ENCODE assay signal across 8 mouse cellular contexts in genomic region chr14:34823136-34823535, GRCm38 (mm10). TPM values are rescaled to one million over a fixed set of nuclear protein-coding genes. Genes with fewer than 3 reads are reported as not detected.
DNase-seq lines count a peak whose midpoint lies in the region; ATAC-seq and TF ChIP-seq lines count a peak whose summit lies in the region.

No protein-coding gene starts in this region.

- DNase-seq in heart, adult 9 months (ENCODE audit: low spot score in 2 of 2): no peak
- DNase-seq in embryo, embryonic 9.5 days (ENCODE audit: extremely low spot score): peak; percentile 77
- peak; percentile 49 for DNase-seq in layer of hippocampus, adult 9-10 months (ENCODE audit: low spot score)
- DNase-seq in midbrain, embryonic 10.5 days (ENCODE audit: low spot score): peak; percentile 78
- peak; percentile 46 for DNase-seq in stomach, postnatal 0 days (ENCODE audit: low spot score)
- DNase-seq in natural killer cell, adult 2 months (ENCODE audit: low spot score in 2 of 2): no peak

- peak; percentile 71 for TF ChIP-seq CTCF in stomach, postnatal 0 days (IDR thresholded peaks at IDR 0.05; ENCODE audit: low read depth)

- peak overlapping the region; percentile 11 to 22; a peak in 3 of 4 replicates for H3K4me3 ChIP-seq in heart, embryonic 14.5 days (ENCODE audit: control insufficient read depth in 1 of 2, insufficient read depth in 1 of 2, low read depth in 1 of 2, low read length in 2 of 2)
- H3K4me3 ChIP-seq in hindbrain, embryonic 12.5 days: peak overlapping the region; percentile 31
- H3K4me3 ChIP-seq in midbrain, embryonic 10.5 days: peak overlapping the region; percentile 46
- no peak overlapping the region for H3K4me3 ChIP-seq in stomach, postnatal 0 days (ENCODE audit: low read depth, low read length)

- H3K36me3 ChIP-seq in heart, embryonic 14.5 days (ENCODE audit: control insufficient read depth, insufficient read depth, low read length): no peaks in the 10 kb centered on the region
- H3K36me3 ChIP-seq in hindbrain, embryonic 12.5 days: no peaks in the 10 kb centered on the region
- H3K36me3 ChIP-seq in midbrain, embryonic 10.5 days: no peaks in the 10 kb centered on the region
- no peaks in the 10 kb centered on the region for H3K36me3 ChIP-seq in stomach, postnatal 0 days (ENCODE audit: control insufficient read depth, insufficient read depth, low read length)

- TF ChIP-seq EP300 in stomach, postnatal 0 days (optimal IDR thresholded peaks at IDR 0.05): no peak

- H3K4me1 ChIP-seq in heart, embryonic 14.5 days (ENCODE audit: control insufficient read depth in 2 of 2, insufficient read depth in 2 of 2, low read length in 2 of 2): peaks cover 5 to 24% of the 10 kb centered on the region in 2 experiments; a peak in 3 of 4 replicates
- H3K4me1 ChIP-seq in hindbrain, embryonic 12.5 days: peaks cover 39% of the 10 kb centered on the region
- peaks cover 48% of the 10 kb centered on the region for H3K4me1 ChIP-seq in midbrain, embryonic 10.5 days
- no peaks in the 10 kb centered on the region for H3K4me1 ChIP-seq in stomach, postnatal 0 days (replicated peaks; ENCODE audit: control insufficient read depth, insufficient read depth)

- no peaks in the 10 kb centered on the region for H3K9me3 ChIP-seq in heart, embryonic 14.5 days (ENCODE audit: control insufficient read depth, low read length)
- no peaks in the 10 kb centered on the region for H3K9me3 ChIP-seq in hindbrain, embryonic 12.5 days (replicated peaks)
- H3K9me3 ChIP-seq in midbrain, embryonic 10.5 days (replicated peaks): no peaks in the 10 kb centered on the region
- H3K9me3 ChIP-seq in stomach, postnatal 0 days (ENCODE audit: control insufficient read depth, low read length): no peaks in the 10 kb centered on the region

- peak overlapping the region; percentile 61 for H3K4me2 ChIP-seq in heart, embryonic 14.5 days (ENCODE audit: low read length)
- H3K4me2 ChIP-seq in hindbrain, embryonic 12.5 days (replicated peaks): peak overlapping the region; percentile 59
- H3K4me2 ChIP-seq in stomach, postnatal 0 days (replicated peaks; ENCODE audit: low read depth): no peak overlapping the region; the same call in 1 of the 2 replicates

- WGBS in heart, embryonic 14.5 days: 3% methylated on average over 17 of the region's 17 CpGs
- WGBS in hindbrain, embryonic 12.5 days: 3% methylated on average over 17 of the region's 17 CpGs
- WGBS in midbrain, embryonic 10.5 days: 2% methylated on average over 17 of the region's 17 CpGs
- 5% methylated on average over 17 of the region's 17 CpGs for WGBS in stomach, postnatal 0 days

- peaks cover 64% of the 10 kb centered on the region for H3K27me3 ChIP-seq in heart, embryonic 14.5 days (ENCODE audit: control insufficient read depth, insufficient read depth, low read length)
- peaks cover 53% of the 10 kb centered on the region for H3K27me3 ChIP-seq in hindbrain, embryonic 12.5 days
- H3K27me3 ChIP-seq in midbrain, embryonic 10.5 days (ENCODE audit: low read depth, poor library complexity, severe bottlenecking): peaks cover 72% of the 10 kb centered on the region
- peaks cover 18% of the 10 kb centered on the region; the same call in 1 of the 2 replicates for H3K27me3 ChIP-seq in stomach, postnatal 0 days (ENCODE audit: control insufficient read depth, insufficient read depth, low read length)

- H3K9ac ChIP-seq in heart, embryonic 14.5 days (ENCODE audit: low read length): no peak overlapping the region
- peak overlapping the region; percentile 50 for H3K9ac ChIP-seq in hindbrain, embryonic 12.5 days
- no peak overlapping the region for H3K9ac ChIP-seq in stomach, postnatal 0 days (ENCODE audit: low read length)

- no peak overlapping the region for H3K27ac ChIP-seq in heart, embryonic 14.5 days (replicated peaks in 1 of 2; ENCODE audit: control insufficient read depth in 1 of 2, insufficient read depth in 1 of 2, low read depth in 2 of 2, low read length in 2 of 2)
- no peak overlapping the region for H3K27ac ChIP-seq in hindbrain, embryonic 12.5 days
- H3K27ac ChIP-seq in midbrain, embryonic 10.5 days (replicated peaks): no peak overlapping the region
- H3K27ac ChIP-seq in stomach, postnatal 0 days (replicated peaks): no peak overlapping the region

- no peak for ATAC-seq in heart, embryonic 14.5 days (ENCODE audit: insufficient number of reproducible peaks, insufficient read depth, low FRiP score, low read depth)
- peak; percentile 18 for ATAC-seq in hindbrain, embryonic 12.5 days (ENCODE audit: low FRiP score)
- ATAC-seq in stomach, postnatal 0 days (ENCODE audit: low FRiP score, low TSS enrichment): no peak

RNA-seq across cellular contexts. Expression of gene Grid1, which starts 3.2 kb away (rescaled TPM):
- polyA plus RNA-seq in heart, embryonic 14.5 days (2014; fragmentation: Nextera tagmentation; extraction: Ambion mirVana): 0.46 and 0.81 TPM in 2 replicates
- polyA plus RNA-seq in hindbrain, embryonic 12.5 days (2016; fragmentation: Nextera tagmentation; extraction: Ambion mirVana): 1.8 and 2.8 TPM in 2 replicates
- 0.28 and 0.40 TPM in 2 replicates for polyA plus RNA-seq in midbrain, embryonic 10.5 days (2016; fragmentation: Nextera tagmentation; extraction: Ambion mirVana)
- 0.34 and 0.54 TPM in 2 replicates for polyA plus RNA-seq in stomach, postnatal 0 days (2015; fragmentation: Nextera tagmentation; extraction: Ambion mirVana)

Comparison
In these comparisons a context has a peak if more than half of its experiments do, and no peak if none do; other contexts are left out.
1. DNase-seq: peak in embryo, embryonic 9.5 days (single experiment), layer of hippocampus, adult 9-10 months (single experiment), midbrain, embryonic 10.5 days (single experiment) and stomach, postnatal 0 days (single experiment); none in heart, adult 9 months (0 of 2) and natural killer cell, adult 2 months (0 of 2).